Mouse (Mus musculus): Measurements from ENCODE around the gene Rnf215. TPM values are rescaled to one million over a fixed set of nuclear protein-coding genes. Genes with fewer than 3 reads are reported as not detected.
"Not testable (repeated sequence)": the region's sequence is repeated elsewhere in the genome, so short reads cannot be mapped to it uniquely, and the experiment has no call there.

Gene Rnf215
- polyA plus RNA-seq, 1 experiment from 2014 or later, result 50.0 TPM

DNA sequence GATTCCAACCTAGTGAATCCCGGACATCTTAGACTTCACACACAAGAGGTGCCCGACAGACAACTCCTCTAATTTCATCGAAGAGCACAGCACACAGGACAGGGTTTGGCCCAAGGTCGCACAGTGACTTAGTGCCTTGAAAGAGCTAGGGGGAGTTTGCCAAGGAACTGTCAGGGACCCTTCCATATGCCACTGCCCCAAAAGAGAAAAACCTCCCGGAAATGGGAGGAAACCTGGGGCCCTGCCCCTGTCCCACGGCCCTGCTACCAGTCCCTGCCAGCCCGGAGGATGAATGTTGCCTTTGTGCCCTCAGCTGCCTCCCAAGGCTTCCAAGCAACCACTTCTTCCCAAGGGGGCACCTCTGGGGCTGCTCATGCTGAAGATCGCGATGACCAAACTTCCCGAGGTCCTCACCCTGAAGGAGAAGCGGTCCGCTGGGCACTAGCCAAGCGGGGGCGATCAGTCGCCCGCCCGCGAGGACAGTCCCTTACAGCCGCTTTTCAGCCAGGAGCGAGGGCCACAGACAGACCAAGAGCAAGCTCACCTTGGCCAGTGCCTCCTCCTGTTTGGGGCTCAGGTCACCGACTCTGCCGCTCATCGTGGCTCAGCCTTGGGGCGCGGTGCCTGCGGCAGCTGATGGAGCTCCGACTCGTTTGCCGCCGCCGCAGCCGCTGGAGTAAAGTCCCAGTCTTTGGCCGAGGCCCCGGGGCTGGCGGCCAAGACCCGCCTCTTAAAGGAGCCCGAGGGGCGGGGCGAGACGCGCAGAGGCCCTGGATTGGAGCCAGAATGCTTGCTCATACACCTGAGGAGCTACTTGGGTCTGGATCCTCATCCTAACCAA is 16.7 kb upstream of the Rnf215 start:
- under 1% methylated on average over 41 of the region's 41 CpGs for WGBS
- H3K27me3 ChIP-seq (replicated peaks; ENCODE audit: control insufficient read depth, insufficient read depth, low read length), result no peaks in the 10 kb centered on the region
- H3K9me3 ChIP-seq (ENCODE audit: control insufficient read depth, low read length), result no peaks in the 10 kb centered on the region
- H3K36me3 ChIP-seq (ENCODE audit: control insufficient read depth, insufficient read depth, low read length), result no peaks in the 10 kb centered on the region
- ATAC-seq, result peak; percentile 82
- H3K4me1 ChIP-seq (ENCODE audit: control insufficient read depth, insufficient read depth, low read depth, low read length), result peaks cover 16% of the 10 kb centered on the region
- H3K27ac ChIP-seq (ENCODE audit: low read depth, low read length), result peak overlapping the region; percentile 68
- H3K4me3 ChIP-seq (ENCODE audit: low read length), result peak overlapping the region; percentile 57
- peak overlapping the region; percentile 90 for H3K4me2 ChIP-seq (ENCODE audit: low read length)
- H3K9ac ChIP-seq (ENCODE audit: low read depth, low read length), result peak overlapping the region; percentile 81

DNA sequence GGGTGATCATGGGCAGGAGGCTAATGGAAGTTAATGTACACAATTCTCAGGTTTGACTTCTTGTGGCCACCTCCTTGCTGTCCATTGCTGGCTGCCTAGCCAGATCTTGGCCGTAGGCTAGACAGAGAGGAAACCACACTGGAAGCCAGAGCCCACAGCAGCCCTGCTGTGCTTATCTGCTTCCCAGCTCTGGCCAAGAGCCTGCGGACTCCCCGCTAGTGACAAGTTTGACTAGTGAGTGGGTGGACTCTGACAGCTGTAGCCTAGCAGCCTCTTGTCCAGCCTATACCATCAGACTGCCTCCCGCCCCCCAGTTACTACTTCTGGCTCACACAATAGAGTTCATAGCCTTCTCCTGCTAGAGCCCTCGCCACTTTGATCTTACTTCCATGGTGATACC is 15.4 kb upstream of the Rnf215 start:
- H3K4me2 ChIP-seq (ENCODE audit: low read length), result no peak overlapping the region
- H3K9ac ChIP-seq (ENCODE audit: low read depth, low read length), result no peak overlapping the region
- no peaks in the 10 kb centered on the region for H3K36me3 ChIP-seq (ENCODE audit: control insufficient read depth, insufficient read depth, low read length)
- no peaks in the 10 kb centered on the region for H3K27me3 ChIP-seq (replicated peaks; ENCODE audit: control insufficient read depth, insufficient read depth, low read length)
- ATAC-seq, result no peak
- H3K27ac ChIP-seq (ENCODE audit: low read depth, low read length), result no peak overlapping the region
- no peaks in the 10 kb centered on the region for H3K9me3 ChIP-seq (ENCODE audit: control insufficient read depth, low read length)
- no peak overlapping the region for H3K4me3 ChIP-seq (ENCODE audit: low read length)
- H3K4me1 ChIP-seq (ENCODE audit: control insufficient read depth, insufficient read depth, low read depth, low read length), result peaks cover 16% of the 10 kb centered on the region
- 73% methylated on average over 5 of the region's 5 CpGs for WGBS

DNA sequence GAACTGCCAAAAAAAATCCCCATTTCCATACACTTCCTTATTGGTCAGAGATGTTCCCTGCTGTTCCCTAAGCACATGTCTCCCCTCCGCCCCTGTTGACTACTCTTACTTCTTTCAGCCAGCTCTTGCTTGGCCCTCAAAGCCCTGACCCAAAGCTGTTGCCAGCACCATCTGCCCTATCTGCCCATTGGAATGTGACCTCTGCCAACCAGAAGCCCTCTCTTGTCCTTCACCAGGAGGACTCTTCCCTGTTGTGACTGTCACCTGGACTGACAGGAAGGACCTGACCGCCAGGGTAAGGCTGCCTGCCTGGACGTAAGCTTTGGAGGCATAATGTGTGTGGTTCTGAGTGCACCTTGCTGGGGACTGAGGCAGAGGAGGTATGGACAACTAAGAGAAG is 13.3 kb upstream of the Rnf215 start:
- peaks cover 14% of the 10 kb centered on the region for H3K4me1 ChIP-seq (ENCODE audit: control insufficient read depth, insufficient read depth, low read depth, low read length)
- H3K27ac ChIP-seq (ENCODE audit: low read depth, low read length), result no peak overlapping the region
- H3K9me3 ChIP-seq (ENCODE audit: control insufficient read depth, low read length), result peaks cover 3% of the 10 kb centered on the region; the same call in 1 of the 2 replicates
- ATAC-seq, result no peak
- WGBS, result 80% methylated on average over 3 of the region's 3 CpGs
- no peaks in the 10 kb centered on the region for H3K36me3 ChIP-seq (ENCODE audit: control insufficient read depth, insufficient read depth, low read length)
- no peak overlapping the region for H3K4me2 ChIP-seq (ENCODE audit: low read length)
- no peaks in the 10 kb centered on the region for H3K27me3 ChIP-seq (replicated peaks; ENCODE audit: control insufficient read depth, insufficient read depth, low read length)
- H3K9ac ChIP-seq (ENCODE audit: low read depth, low read length), result no peak overlapping the region
- no peak overlapping the region for H3K4me3 ChIP-seq (ENCODE audit: low read length)

DNA sequence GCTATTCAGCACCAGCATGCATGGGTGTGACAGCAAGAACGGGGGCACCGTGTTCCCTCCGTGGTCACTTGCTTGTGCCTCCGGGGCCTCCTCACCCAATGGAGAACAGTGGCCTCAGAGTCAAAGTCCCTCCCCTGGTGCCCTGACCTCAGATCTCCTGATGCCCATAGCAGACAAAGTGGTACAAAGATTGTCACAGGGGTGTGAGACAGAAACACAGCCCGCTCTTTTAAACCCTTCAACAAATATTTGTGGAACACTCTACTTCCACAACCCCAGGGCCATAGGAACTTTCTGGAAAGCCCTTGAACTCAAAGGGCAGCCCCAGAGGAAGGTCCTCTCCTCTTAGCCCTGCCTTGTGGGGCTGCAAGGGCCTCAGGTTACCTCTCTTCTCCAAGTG is 12.8 kb upstream of the Rnf215 start:
- no peaks in the 10 kb centered on the region for H3K36me3 ChIP-seq (ENCODE audit: control insufficient read depth, insufficient read depth, low read length)
- H3K4me3 ChIP-seq (ENCODE audit: low read length), result no peak overlapping the region
- no peaks in the 10 kb centered on the region for H3K27me3 ChIP-seq (replicated peaks; ENCODE audit: control insufficient read depth, insufficient read depth, low read length)
- no peak for ATAC-seq
- no peak overlapping the region for H3K27ac ChIP-seq (ENCODE audit: low read depth, low read length)
- peaks cover 11% of the 10 kb centered on the region for H3K4me1 ChIP-seq (ENCODE audit: control insufficient read depth, insufficient read depth, low read depth, low read length)
- H3K4me2 ChIP-seq (ENCODE audit: low read length), result no peak overlapping the region
- 82% methylated on average over 5 of the region's 5 CpGs for WGBS
- peaks cover 3% of the 10 kb centered on the region; the same call in 1 of the 2 replicates for H3K9me3 ChIP-seq (ENCODE audit: control insufficient read depth, low read length)
- no peak overlapping the region for H3K9ac ChIP-seq (ENCODE audit: low read depth, low read length)

DNA sequence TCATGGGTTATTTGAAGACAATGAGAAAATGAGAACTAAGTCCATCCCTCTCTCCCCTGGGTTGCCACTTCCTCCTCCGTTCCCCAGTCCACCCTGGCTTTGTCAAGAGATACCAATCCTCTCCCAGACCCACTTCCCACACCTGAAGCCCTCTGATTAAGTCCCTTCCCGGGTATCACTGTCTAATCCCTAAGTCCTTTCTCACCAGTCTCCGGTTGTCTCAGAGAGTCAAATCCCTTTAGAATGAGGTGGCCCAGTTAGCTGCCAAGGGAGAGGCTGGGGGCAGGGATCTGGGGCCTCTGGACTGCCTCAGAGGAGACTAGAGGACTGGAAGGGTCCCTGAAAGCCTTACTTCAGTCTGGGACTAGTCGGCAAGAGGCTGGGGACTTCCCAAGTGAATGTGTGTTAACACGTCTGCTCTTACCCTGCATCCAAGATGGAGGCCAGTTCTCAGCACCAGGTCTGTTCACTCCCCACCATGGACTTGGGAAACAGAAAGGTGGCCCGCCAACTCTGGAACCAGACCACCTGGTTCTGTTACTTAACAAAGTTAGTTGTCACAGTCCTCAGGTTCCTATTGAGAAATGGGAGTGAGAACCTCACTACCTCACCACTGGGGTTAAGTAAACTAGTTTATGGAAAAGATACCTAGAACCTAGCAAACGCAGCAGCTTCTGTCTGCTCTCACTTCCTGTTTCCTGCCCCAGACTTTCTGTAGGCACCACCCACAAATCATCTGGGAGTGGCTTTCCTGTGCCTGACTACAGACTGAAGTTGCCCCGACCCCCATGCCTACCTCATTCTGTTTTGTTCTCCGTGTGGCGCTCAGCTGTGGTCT is 12.0 kb upstream of the Rnf215 start, which contains the start of gene Sec14l2:
Gene Sec14l2, minus strand, starts transcription at position 674 of the 838 bp plus-strand sequence.
- ATAC-seq, result no peak
- Histone ChIP-seq H3K27ac (ENCODE audit: low read depth, low read length) (no peak within 1 kb of the TSS), H3K9me3 (ENCODE audit: control insufficient read depth, low read length) (peaks cover 3% of the 10 kb centered on the region; the same call in 1 of the 2 replicates), H3K36me3 (ENCODE audit: control insufficient read depth, insufficient read depth, low read length) (no peaks in the 10 kb centered on the region), H3K27me3 (replicated peaks; ENCODE audit: control insufficient read depth, insufficient read depth, low read length) (no peaks in the 10 kb centered on the region), H3K9ac (ENCODE audit: low read depth, low read length) (no peak within 1 kb of the TSS), H3K4me2 (ENCODE audit: low read length) (no peak within 1 kb of the TSS), H3K4me1 (ENCODE audit: control insufficient read depth, insufficient read depth, low read depth, low read length) (peaks cover 4% of the 10 kb centered on the region), H3K4me3 (ENCODE audit: low read length) (no peak within 1 kb of the TSS)
- 84% methylated on average over 10 of the region's 10 CpGs for WGBS

DNA sequence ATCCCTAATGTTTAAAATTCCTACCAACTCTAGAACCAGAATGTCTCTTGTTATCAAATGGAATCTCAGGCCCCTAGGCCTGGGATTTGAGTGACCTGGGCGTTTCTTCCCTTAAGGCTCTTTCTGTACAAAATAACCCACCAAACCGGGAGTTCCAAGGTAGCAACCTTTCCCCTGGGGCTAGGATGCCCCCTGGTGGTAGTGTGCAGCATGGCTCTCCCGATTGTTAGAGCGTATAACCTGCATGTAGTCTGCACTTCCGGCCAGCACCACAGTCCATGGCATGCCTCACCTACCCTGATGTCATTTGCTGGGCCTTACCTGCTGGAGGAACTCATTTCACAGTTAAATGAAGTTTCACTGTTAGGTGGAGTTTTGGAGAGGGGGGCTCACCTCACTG is 11.1 kb upstream of the Rnf215 start:
- Histone ChIP-seq H3K27ac (ENCODE audit: low read depth, low read length) (no peak overlapping the region), H3K4me2 (ENCODE audit: low read length) (no peak overlapping the region), H3K4me1 (ENCODE audit: control insufficient read depth, insufficient read depth, low read depth, low read length) (no peaks in the 10 kb centered on the region), H3K27me3 (replicated peaks; ENCODE audit: control insufficient read depth, insufficient read depth, low read length) (no peaks in the 10 kb centered on the region), H3K36me3 (ENCODE audit: control insufficient read depth, insufficient read depth, low read length) (no peaks in the 10 kb centered on the region), H3K9me3 (ENCODE audit: control insufficient read depth, low read length) (peaks cover 3% of the 10 kb centered on the region; the same call in 1 of the 2 replicates), H3K9ac (ENCODE audit: low read depth, low read length) (no peak overlapping the region), H3K4me3 (ENCODE audit: low read length) (no peak overlapping the region)
- WGBS, result 64% methylated on average over 5 of the region's 5 CpGs
- ATAC-seq, result no peak

DNA sequence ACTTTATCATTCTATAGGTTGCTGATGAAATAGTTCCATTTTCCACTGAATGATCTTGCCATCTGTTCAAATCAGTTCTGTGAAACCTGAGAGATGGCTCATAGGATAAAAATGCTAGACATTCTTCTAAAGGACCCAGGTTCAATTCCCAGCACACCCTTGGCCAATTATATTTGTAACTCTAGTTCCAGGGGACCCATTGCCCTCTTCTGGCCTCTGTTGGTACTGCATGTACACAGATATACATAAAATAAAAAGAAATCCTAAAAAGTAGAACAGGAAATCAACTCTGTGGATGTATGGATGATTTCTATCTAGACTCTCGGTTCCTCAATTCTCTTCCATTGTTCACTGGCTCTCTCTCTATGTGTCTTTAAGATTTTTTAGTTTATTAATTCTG is 7.9 kb upstream of the Rnf215 start:
- Histone ChIP-seq H3K9me3 (ENCODE audit: control insufficient read depth, low read length) (peaks cover 3% of the 10 kb centered on the region; the same call in 1 of the 2 replicates), H3K27me3 (replicated peaks; ENCODE audit: control insufficient read depth, insufficient read depth, low read length) (no peaks in the 10 kb centered on the region), H3K27ac (ENCODE audit: low read depth, low read length) (no peak overlapping the region), H3K9ac (ENCODE audit: low read depth, low read length) (no peak overlapping the region), H3K4me2 (ENCODE audit: low read length) (no peak overlapping the region), H3K4me1 (ENCODE audit: control insufficient read depth, insufficient read depth, low read depth, low read length) (no peaks in the 10 kb centered on the region), H3K36me3 (ENCODE audit: control insufficient read depth, insufficient read depth, low read length) (no peaks in the 10 kb centered on the region), H3K4me3 (ENCODE audit: low read length) (no peak overlapping the region)
- no peak for ATAC-seq
- 94% methylated on average over 1 of the region's 1 CpGs for WGBS

DNA sequence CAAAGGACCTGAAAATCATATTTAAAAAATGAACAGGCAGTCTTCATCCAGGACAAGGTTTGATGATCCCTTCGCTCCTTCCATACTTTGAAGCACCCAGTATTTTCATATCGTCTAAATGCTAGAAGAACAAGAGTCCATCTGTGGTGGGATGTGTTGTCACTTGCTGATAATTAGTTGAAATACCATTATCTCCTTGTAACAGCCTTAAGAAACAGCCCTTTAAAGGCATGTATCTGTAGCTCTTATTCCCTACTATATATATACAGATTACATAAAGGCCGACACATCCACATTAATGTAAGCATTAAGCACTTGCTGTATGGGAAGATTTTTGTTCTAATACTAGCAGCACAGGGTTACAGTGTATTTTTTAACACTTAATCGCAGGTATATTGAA is 6.5 kb upstream of the Rnf215 start:
- H3K4me1 ChIP-seq (ENCODE audit: control insufficient read depth, insufficient read depth, low read depth, low read length); ATAC-seq; H3K4me3 ChIP-seq (ENCODE audit: low read length); H3K27ac ChIP-seq (ENCODE audit: low read depth, low read length); H3K4me2 ChIP-seq (ENCODE audit: low read length); H3K36me3 ChIP-seq (ENCODE audit: control insufficient read depth, insufficient read depth, low read length); H3K9ac ChIP-seq (ENCODE audit: low read depth, low read length); H3K27me3 ChIP-seq (replicated peaks; ENCODE audit: control insufficient read depth, insufficient read depth, low read length); H3K9me3 ChIP-seq (ENCODE audit: control insufficient read depth, low read length): not testable (repeated sequence)
- WGBS, result 95% methylated on average over 4 of the region's 4 CpGs

DNA sequence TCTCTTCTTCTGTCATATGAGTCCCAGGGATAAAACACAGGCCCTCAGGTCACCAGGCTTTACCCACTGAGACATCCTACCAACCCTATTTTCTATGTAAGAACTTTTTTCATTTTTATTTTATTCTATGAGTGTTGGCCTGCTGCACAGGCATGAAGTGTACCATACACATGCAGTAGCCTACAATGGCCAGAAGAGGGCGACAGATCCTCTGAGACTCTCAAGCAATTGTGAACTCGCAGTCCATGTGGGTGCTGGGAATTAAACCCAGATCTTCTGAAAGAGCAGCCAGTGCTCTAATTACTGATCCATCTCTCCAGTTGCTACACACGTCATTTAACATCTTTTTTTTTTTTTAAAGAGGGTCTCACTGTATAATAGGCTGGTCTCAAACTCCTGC is 1.6 kb upstream of the Rnf215 start:
- 53% methylated on average over 3 of the region's 3 CpGs for WGBS
- H3K27ac ChIP-seq (ENCODE audit: low read depth, low read length), result no peak overlapping the region
- no peak overlapping the region for H3K4me3 ChIP-seq (ENCODE audit: low read length)
- H3K9me3 ChIP-seq (ENCODE audit: control insufficient read depth, low read length), result no peaks in the 10 kb centered on the region
- H3K27me3 ChIP-seq (replicated peaks; ENCODE audit: control insufficient read depth, insufficient read depth, low read length), result no peaks in the 10 kb centered on the region
- H3K4me1 ChIP-seq (ENCODE audit: control insufficient read depth, insufficient read depth, low read depth, low read length), result peaks cover 21% of the 10 kb centered on the region
- no peak overlapping the region for H3K4me2 ChIP-seq (ENCODE audit: low read length)
- H3K9ac ChIP-seq (ENCODE audit: low read depth, low read length), result no peak overlapping the region
- no peak for ATAC-seq
- no peaks in the 10 kb centered on the region for H3K36me3 ChIP-seq (ENCODE audit: control insufficient read depth, insufficient read depth, low read length)
